Mouse (Mus musculus) fibroblast of lung, adult 2 months (primary cell): ENCODE data around the gene Uhrf2.
"Not testable (repeated sequence)": the region's sequence is repeated elsewhere in the genome, so short reads cannot be mapped to it uniquely, and the experiment has no call there.

Experiments
- DNase-seq: peaks from one replicate; pipeline ENCODE4 v3.0.0-alpha.2; 2011; ENCODE audit warnings: low read depth

Uhrf2 gene

GRCm38 (mm10) chr19:30029894-30030635, at the start of gene Uhrf2:
Gene Uhrf2, plus strand, starts transcription at chr19:30030513.
- peak; percentile 83 for DNase-seq

DNA sequence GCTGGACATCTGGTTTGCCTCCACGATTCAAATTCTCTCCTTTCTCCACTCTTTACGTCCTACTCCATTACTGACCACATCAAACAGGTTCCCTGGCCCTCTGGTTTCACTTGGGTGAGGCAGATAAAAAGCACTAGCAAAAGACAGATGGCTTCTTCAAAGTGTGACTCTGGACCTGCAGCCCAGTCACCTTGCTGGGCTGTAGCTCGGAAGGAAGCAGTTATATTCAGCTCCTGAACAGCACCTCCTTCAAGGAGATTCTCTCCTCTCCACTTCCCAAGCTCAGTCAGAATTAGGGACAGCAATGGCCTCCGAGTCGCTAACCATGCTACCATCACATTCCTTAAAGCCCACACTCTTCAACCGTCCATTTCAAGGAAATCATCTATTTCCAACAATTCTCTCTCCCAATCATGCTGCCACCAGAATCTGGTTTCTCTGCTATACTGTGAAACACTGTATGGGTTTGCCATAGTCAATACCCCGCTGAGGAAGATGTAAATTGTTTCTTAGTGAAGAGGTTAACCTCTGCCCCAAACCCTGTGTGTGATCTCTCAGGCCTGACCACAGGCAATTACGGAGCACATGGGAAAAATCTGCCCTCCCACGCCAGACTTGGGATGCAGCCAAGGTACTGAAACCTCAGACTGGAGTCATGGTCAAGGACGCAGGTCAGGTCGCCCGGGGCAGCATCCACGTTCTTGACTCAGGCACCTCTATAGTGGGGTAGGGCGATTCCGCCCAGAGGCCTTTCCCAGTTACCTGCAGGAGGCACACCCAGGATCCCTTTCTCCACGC, 45.9 kb upstream of the Uhrf2 start:
- DNase-seq: peak; percentile 55

DNA sequence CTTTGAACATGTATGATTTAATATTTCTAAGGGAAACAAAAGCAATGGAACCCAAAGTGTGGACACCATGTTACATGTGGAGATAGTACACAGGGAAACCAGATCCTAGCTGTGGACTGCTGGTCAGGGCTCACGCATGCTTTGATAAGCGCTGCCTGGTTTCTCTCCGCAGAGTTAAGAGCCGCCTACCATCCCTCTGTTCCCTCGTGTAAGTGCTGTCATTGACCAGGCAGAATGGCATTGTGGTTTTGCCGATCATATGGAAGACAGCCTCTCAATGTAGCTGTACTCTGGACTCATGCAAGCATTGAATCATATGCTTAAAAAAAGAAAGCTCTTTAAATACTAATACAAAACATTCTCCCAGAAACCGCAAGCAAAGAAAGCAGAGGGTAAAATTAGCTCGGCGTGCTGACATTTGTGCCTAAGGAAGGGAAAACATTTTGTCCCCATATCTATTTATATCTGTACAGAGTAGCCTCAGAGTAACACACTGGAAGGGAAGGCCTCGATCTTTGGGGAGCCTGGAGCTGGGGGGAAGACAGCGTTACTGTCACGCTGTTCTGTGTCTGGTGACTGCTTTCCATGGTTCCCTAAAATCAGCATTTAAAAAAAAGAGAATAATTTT, 43.7 kb upstream of the Uhrf2 start:
- no peak for DNase-seq

DNA sequence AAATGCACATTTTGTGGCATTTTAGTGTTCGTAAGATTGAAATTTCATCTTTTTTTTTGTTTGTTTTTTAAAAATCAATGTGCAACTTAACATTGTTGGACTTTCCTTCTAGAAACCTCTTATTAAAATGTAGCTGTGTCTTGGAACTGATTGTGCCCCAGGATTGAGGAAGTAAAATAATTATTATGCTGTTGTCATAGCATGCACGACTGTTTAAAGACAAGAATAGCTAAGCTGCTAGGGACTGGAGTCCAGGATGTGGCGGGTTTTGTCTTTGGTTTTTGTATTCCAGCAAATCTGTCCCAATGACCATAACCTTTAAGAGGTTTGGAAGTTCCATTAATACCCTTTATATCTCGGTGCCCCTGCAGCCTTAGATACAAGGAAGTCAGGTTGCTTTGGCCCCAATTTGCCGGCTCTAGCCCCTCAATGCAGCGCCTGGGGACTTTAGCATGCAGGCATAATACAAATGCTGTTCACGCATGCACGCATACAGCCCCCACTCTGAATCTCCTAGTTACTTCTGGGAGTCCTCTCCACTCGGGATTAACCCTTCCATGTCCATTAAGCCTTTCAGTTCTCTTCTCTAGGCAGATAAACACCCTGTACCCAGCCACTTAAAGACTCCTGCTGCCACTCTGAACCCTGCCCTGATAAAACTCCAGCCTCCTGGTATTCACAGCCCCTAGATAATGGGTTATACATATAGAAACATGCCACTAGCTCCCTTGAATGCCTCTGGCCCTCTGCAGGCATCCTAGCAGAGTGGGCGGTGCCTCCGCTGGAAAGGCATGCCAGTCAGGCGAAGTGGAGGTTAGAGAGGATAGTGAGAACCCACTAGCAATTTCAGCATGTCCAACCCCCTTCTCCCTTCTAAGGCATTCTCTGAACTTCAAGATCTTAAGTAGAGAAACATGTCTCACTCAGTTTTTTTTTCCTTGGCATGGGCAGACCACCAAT, 29.6 kb upstream of the Uhrf2 start:
- no peak for DNase-seq

DNA sequence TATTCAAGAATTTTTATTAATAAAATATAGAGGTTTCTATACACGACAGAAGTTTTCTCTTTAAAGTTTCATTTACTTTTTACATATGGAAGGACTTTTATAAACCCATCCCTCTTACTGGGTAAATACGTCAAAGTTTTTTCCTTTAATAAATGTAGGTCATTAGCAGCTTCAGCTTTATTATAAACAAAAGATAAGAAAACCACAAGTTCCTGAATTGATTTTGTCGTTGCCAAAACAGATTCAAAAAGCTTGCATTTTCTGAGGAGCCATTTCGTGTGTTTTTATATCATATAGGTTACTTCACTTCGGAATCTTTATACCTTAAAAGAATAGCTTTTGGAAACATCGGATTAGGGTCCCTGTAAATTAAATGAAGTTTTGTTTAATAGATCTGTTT, 28.8 kb upstream of the Uhrf2 start:
- no peak for DNase-seq

GRCm38 (mm10) chr19:30003621-30004020, 26.7 kb upstream of the Uhrf2 start, which contains the start of gene Trpd52l3:
Gene Trpd52l3, plus strand, starts transcription at chr19:30003790.
- DNase-seq: no peak

DNA sequence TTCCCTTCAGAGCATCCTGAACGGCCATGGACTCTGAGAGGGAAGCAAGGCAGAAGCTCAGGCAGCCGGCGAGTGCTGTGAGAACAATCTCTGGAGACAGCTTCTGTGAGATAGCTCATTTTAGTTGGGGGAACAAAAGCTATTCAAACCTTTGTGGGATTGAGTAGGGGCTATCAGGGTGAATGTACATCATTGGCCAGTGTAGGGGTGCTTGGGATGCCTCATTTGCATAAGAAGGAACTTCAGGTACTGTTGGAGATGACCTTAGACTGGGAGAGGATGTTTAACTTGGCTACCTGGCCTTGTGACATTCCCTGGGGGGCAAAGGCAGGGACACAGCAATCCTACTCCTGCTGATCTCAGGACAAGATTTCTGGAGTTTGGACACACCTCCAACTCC, 23.9 kb upstream of the Uhrf2 start:
- DNase-seq: no peak

- no peak for DNase-seq
Observed at GRCm38 (mm10) chr19:30010520-30011296, 19.6 kb upstream of the Uhrf2 start.

- no peak for DNase-seq
Observed at GRCm38 (mm10) chr19:30014331-30014730, 16.0 kb upstream of the Uhrf2 start.

DNA sequence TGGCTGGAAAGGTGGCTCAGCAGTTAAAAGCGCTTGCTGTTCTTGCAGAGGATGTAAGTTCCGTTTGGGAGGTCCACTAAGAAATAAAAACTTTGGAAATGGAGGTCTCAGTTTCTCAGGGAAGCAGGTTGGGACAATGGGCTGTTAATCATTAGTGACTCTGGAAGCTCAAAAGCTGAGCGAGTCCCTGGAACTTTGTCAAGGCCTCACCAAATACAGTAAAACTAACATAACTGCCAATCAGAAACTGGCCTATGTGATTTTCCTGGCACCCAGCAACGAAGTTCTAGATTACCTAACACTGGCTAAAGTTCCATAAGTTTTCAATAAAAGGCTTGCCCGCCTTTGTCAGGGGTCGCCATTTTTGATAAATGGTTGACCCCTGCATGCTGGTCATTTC, 14.2 kb upstream of the Uhrf2 start:
- DNase-seq: no peak

DNA sequence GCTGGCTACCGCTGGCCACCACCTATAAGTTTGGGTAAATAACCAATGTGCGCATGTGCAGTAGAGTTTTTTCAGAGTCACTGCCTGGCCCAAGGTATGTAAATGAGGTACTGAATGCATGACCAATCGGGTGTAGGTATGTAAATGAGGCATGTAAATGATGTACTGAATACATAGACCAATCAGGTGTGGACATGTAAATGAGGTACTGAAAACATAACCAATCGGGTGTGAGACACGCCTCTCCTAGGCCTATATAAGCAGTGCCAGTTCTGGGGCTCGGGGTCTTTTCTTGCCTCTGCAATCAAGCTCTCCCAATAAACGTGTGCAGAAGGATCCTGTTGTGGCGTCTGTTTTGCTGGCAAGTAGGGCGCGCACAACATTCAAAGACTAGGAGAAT, 6.9 kb upstream of the Uhrf2 start:
- not testable (repeated sequence) for DNase-seq

DNA sequence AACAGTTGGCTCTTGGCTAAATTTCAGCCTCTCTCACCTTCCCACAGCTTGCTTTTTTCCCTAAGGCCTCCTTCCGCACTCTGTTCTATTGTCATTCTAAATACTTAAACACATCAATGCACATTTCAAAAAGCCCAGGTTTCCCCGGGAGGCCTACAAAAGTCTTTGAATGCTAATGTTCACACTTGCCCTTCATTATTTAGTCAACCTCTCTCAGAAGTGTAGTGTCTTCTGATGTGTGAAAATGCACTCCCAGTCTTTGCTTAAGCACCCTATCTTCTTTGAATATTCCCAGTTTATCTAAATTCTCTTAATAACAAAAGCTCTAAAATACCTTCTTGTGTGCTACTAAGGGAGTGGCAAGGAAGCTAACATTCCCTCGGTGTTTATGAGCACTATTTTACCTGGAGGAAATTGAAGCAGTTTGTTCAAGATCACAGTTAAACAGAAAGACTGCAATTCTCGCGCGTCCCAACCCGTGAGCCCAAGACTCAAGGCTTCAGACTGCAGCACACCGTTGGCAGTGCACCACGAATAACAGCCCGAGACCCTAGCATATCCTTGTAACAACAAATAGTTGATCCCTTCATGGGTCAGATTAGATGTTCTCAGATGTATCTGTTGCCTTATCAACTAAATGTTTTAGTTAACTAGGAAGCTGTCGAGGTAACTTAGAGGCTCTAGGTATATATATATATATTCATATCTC, 1.2 kb upstream of the Uhrf2 start:
- DNase-seq: no peak

DNA sequence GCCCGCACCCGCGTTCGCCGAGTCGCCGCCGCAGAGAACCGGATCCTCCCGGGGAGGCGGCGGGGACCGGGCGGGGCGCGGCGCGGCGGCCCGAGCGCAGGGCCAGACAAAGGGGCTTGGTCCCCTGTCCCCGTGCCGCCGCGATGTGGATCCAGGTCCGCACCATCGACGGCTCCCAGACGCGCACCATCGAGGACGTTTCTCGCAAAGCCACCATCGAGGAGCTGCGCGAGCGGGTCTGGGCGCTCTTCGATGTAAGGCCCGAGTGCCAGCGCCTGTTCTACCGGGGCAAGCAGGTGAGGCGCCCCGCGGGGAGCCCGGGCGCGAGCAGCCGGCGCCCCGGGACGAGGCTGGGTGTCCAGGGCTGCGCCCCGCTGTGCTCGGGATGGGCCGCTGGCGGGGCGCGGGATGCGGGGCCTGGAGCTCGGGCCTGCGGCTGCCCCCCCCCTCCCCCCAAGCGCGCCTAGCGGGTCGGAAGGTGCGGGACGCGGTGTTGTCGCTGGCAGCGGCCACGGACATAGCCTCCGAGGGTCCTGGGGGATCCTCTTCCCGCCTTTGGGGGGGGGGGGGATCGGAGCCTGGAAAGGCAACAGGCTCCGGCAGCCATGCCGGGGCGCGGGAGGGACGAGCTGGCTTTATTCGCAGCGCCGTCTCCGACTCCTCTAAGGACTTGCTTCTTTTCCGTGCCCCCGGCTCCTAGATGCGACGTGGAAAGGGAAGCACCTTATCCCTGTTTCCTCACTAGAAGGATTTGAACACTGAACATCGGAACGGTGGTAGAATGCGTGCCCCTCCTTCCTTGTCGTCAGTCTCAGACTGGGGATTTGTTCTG, 539 bp downstream of the Uhrf2 start:
- DNase-seq: no peak

GRCm38 (mm10) chr19:30031468-30031931, 1.2 kb downstream of the Uhrf2 start:
- DNase-seq: peak; percentile 76

DNA sequence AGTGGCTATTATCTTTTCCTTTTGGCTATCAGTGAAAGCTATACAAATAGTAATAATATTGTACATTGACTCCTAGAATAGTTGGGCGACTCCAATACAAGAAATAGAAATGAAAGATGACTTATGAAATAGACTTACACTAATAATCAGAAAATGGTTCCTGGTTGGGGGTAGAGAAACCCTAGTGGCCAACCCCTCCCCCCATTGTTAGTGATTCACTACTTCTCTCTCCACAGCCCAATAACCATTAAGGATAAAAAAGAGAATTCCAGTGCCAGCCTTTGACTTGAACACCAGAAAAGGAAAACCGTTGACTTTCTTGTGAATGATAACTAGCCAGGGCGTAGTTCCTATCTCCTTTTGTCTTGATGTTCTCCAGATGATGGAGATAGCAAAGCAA, 1.9 kb downstream of the Uhrf2 start:
- DNase-seq: peak; percentile 7

GRCm38 (mm10) chr19:30035361-30035760, 5.0 kb downstream of the Uhrf2 start:
- no peak for DNase-seq

DNA sequence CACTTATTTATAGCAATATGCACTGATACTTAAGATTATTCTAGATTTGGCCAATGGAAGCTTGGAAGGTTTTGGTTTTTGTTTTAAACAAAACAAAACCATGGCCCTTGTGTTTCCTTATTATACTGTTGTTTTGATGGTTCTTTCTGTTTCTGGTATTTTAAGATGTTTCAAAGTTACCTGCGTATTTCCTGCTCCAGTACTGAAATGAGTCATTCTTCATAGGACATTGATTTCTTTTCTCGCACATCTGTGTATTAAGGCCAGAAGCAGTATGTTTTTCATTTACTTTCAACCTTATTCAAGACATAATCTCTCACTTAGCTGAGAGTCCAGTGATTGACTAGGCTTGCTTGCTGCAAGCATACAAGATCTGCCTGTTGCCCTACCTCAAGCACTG, 13.4 kb downstream of the Uhrf2 start:
- DNase-seq: no peak

DNA sequence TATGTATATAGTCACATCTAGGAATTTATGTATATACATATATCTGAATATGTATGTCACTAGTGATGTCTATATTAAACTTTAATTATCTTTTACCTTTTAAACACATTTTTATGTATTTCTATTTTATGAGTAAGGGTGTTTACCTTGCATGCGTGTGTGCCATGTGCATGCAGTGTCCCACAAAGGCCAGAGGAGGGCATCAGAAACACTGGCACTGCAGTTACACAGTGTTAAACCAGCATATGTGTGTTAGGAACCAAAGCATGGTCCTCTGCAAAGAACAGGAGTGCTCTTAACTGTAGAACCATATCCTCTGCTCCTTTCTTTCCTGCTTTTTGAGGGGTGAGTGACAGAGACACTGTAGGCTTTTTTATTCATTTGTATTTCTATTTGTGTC, 14.3 kb downstream of the Uhrf2 start:
- DNase-seq: no peak

DNA sequence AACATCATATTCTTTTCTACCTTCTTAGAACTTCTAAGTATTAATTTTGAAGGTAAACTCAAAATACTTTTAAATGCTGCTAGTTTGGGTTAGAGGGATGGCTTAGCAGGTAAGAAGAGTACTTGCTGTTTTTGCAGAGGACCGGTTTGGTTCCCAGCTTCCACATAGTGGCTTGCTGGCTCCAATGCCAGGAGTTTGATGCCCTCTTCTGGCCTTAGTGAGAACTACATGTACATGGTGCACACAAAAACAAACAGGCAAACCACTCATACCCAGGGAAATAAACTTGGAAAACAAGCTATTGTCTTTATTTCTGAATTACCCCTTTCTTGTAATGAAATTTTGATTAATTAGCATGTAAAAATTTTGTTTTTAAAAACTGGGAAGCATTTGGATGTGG, 15.5 kb downstream of the Uhrf2 start:
- DNase-seq: no peak
